Mouse (Mus musculus): ENCODE data around the gene Kin.

Gene Kin

DNA sequence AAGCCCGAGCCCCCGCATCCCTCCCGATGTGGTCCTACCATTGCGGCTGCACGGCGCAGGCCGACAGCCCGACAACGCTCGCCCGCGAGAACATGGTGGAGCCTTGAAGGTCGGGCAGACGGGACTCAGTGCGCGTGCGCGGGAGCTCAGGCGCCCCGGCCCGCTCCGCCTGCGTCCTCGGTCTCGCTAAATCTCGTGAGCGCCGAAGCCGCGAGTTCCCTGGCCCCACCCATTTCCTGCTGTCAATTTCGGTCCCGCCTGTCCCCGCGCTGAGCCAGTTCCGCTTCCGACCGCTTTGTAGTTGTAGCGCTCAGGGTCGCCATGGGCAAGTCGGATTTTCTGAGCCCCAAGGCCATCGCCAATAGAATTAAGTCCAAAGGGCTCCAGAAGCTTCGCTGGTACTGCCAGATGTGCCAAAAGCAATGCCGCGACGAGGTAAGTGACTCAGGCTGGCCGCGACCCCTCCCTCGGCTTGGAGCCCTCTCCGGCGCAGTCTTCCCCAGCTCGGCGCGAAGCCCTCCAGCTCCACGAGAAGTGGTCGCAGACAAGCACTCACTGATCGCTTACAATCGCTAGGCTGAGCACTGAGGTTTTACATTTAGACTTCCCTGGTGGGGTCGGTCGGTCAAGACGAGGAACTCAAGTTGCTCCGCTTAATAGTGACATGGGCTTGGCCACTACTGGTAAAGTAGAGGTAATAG lies at the start of gene Kin, which contains the start of gene Atp5c1:
Gene Kin (plus strand): TSS at position 284 of the 701 bp plus-strand sequence.
Gene Atp5c1 (minus strand): TSS at position 201 of the 701 bp plus-strand sequence.
- peak; percentile 97 for DNase-seq (ENCODE audit: inconsistent ontology term)

DNA sequence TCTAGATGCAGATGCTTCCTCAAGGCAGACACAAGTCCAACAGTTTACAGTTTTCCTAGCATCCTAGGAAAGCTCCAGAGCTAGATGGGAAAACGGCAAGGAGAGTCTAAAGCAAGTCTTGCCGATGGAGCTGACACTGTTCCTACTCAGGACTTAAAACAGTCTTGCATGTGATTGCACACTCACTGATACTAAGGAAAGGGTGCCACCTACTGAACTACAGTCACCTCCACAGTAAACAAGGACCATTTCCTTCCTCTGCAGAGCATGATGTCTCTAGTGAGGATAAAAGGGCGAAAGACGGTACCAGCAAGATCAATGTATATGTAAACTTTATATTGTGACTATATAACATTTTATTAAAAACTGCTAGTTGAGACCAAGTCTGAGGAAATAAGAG lies 46.7 kb upstream of the Kin start:
- no peak for DNase-seq (ENCODE audit: inconsistent ontology term)

DNA sequence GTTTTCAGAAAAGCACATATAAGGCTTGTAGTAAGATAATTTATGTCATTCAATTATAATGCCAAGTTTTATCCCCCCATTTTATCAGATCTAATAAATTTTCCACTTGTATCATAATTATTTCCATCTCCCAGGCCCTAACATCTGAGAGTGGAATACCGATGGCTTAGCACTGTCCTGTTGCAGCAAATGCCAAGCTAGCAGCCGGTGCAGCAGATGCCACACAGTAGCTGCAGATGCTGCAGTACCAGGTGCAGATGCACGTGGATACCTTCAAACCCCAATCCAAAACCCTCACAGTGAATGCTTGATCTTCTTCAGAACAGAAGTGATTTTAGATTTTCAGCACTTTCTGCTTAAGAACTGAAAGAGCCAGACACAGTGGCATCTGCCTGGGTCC lies 45.4 kb upstream of the Kin start:
- no peak for DNase-seq (ENCODE audit: inconsistent ontology term)

DNA sequence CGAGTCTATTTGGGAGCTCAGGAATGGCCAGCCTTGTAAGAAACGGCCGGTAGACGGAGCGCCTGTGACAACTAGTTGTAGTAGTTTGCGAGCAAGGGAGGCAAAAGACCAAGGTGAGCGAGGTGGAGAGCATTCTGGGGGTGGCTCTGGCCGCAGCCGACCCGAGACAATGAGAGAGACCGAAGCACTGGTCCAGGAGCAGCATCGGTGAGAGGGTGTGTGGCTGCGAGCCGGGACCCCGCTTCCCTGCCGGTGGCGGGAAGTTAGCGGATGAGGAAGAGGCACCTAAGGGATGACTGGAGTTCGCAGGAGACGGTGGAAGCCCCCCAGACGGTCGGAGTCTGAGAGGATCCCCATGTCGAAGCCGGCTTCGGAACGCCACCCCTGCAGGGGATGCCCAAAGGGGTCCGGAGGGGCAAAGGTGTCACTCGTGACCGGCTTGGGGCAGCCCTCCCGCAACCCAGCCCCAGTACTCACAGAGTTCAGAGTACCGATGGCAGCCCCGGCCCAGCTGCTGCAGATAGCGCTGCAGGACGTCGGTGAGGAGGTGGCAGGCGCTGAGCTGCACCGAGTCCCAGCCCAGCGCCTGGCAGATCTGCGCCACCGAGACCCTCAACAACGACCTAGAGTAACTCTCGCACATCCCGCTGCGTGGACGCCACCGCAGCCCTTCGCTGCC lies 32.5 kb upstream of the Kin start:
- peak; percentile 30 for DNase-seq (ENCODE audit: inconsistent ontology term)

DNA sequence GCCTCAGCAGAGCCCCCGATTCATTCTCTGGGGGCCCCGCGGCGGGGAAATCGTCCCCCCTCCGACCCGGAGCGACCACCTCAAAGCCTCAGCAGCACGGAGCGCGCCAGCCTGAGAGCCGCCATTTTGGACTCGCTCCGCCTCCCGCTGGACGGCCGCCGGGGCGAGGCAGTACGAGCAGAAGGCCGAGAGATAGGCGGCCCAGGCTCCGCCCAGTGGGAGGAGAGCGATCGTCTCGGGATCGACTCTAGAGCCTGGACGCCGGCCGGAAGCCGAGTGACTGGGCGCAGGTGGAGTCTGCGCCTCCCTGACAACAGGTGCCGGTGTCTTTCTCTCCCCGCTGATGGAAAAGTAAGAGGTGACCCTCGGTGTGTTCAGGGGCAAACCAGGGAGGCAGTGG lies 31.9 kb upstream of the Kin start, which contains the start of gene Taf3:
Gene Taf3 (minus strand): TSS at position 136 of the 400 bp plus-strand sequence.
- peak; percentile 92 for DNase-seq (ENCODE audit: inconsistent ontology term)

DNA sequence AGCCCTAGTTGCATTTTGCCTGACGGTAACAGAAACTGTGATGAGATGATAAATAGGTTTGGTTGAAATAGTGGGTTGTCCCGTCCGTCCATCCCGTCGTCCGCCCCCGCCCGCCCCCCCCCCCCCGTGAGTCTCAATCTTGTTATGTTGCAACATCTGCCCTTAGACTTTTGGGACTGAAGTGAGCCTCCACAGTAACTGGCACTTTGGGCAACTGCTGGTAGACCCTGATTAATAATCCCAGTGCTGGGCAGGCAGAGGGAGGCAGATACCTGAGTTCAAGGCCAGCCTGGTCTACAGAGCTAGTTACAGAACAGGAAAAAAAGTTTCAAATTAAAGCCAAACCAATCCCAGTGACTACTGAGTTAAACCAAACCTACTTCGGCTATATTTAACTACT lies 30.9 kb upstream of the Kin start:
- no peak for DNase-seq (ENCODE audit: inconsistent ontology term)

DNA sequence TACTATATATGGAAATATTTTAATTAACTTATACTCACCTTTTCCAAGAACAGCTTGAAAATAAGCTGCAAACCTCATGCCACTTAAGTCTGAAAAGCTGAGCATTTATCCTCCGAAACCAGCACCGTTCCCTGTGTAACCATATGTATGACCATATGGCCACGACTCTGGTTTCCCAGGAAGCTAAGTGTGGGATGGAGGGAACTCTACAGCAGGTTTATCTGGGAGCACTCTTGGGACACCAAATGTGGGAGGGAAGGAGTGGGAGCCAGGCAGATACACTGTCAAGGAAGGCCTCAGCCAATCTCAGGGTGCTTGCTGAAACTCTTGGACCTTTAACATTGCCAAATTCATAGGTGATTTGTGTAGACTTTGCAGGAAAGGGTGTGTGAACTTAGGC lies 29.5 kb upstream of the Kin start:
- DNase-seq (ENCODE audit: inconsistent ontology term) = no peak

DNA sequence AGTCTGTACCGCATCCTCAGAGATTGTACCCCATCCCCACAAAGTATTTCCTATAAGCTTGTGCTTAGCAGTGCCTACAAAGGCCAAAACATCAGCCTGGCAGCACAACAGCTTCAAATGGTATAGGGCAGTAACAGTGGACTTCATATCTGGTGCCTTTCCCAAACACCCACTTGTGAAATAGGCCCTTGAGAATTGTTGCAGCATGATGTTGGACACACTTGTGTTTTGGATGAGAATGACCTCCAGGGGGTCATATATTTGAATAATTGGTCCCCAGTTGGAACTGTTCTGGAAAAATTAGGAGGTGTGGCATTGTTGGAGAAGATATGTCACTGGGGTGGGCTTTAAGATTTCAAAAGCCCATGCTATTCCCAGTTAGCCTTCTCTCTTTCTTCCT lies 28.4 kb upstream of the Kin start:
- DNase-seq (ENCODE audit: inconsistent ontology term) = no peak

DNA sequence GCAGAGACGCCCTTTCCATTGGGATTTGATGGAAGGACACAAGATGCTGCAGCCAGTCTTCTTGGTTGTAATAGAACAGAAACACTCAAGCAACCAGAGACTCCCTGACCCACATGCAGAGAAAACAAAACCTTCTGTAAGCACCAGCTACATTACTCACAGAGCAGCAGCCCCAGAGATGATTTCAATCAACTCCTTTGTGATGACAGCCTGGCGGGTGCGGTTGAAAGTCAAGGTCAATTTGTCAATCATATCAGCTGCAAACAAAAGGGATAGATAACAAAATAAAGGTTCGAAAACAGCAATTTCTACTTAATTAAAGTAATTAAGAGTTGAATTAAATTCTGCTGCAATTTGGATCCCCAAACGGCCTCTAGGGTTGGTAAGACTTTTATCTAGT lies 21.6 kb upstream of the Kin start:
- DNase-seq (ENCODE audit: inconsistent ontology term) = no peak

DNA sequence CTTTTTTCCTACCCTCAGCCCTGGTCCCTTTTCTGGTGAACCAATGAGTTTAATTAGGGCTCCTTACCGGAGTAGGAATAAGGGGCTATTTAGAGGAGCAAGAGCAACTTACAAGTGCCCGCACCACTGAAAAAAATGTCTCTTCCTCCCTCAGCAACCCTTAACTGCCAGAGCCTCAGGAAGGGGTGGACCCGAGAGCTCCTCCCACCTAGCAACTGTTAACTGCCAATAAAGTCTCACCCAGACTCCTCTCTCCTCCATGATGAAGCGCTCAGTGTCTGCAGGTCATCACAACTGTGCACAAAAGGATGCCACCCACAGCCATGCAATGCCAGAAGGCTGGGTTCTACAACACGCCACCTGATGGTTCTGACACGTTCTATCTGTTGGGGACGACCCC lies 8.6 kb upstream of the Kin start:
- no peak for DNase-seq (ENCODE audit: inconsistent ontology term)

DNA sequence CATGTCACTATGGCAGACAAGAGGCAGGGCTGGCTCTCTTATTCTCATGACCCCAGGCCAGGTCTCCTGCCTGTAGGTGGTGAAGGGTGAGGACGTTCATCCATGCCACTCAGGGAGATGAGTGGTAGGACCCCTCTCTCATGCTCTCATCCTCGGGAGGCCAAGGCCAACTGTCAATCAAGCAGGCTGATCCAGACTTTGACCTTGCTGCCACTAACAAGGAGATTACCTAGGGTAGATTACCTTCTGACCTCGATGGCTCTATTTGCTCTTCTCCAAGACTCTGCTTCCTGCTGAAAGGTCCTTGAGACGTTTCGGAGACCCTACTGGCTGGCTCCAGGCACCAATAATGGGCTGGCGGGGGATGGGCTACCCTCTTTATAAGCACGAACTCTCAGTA lies 5.9 kb upstream of the Kin start:
- no peak for DNase-seq (ENCODE audit: inconsistent ontology term)

DNA sequence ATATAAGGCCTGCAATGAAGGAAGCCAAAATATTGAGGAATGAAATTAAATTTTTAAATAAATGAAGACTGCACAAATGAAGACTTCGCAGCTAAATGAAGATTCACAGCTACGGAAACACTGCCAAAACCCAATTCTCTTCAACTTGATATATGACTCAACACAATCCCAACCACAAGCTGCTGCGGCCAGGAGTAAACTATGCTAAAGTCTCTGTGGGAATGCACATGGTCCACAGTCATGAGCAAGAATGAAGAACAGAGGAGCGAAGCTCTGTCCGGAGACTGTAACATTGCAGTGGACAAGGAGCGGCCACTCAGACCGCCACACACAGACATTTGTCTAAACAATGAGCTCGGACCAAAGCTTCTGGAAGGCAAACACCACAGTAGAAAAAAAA lies 3.7 kb upstream of the Kin start:
- peak; percentile 50 for DNase-seq (ENCODE audit: inconsistent ontology term)

DNA sequence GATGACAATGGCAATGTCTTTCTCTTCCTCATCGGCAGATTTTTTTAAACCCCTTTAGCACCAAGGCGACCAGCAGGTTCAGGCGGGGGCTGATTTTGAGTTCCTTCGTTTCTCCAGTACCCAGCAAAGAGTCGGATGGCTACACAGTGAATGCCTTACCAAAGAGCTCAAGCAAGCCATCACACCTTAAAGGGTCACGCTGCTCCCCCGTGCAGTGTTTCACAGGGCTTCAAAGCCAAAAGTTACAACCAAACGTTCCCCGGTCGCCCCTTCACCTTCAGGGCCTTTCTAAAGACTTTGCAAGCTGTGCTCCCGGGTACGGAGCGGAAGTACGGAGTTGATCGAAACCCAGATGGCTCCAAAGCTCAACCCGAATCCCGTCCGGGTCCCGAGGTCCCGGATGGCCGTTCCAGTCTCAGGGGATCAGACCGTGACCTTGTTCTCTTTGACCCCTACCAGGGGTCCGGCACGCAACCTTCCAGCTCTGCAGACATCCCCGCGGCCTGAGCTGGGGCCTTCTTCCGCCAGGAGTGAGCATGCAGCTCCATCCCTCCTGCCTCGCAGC lies 566 bp upstream of the Kin start:
- DNase-seq (ENCODE audit: inconsistent ontology term) = no peak

DNA sequence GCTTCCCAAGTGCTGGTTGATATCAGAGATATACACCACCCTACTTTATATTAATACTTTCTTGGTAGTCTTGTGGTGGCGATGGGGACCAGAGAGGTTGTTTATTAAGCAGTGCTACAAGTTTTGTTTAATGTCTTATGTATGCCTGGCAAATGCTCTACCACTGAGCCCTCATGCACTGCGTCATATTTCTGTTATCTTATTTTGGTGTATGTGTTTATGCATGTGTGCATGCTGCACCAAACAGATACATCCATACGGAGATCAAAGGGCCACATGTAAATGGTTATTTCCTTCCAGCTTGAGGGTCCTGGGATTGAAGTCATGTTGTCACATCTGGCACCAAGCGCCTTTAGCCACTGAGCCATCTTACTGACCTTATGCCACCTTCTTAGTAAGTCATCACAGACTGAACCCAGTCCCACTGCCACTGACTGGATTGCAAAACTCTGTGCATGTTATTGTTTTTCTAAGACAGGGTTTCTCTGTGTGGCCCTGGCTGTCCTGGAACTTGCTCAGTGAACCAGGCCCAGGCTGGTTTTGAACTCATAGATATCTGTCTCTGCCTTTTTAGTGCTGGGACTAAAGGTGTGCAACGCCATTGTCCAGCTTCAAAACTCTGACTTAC lies 1.2 kb downstream of the Kin start:
- DNase-seq (ENCODE audit: inconsistent ontology term) = no peak

DNA sequence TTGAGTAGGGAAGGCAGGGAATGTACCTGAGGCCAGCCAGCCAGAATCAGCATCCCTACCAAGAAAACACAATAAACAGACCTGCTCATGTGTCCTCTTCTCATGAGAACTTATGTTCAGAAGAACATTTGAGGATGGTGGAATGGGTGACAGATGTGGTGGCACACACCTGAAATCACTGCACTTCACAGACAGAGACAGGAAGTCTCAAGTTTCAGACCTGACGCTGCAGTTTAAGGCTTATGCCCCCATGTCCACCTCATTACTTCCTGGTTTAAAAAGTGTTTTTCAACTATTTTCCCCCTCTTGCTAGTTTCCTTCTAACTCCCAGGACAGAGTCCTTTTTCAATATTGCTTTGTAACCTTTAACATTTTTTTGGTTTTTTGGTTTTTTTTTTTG lies 2.3 kb downstream of the Kin start:
- no peak for DNase-seq (ENCODE audit: inconsistent ontology term)

DNA sequence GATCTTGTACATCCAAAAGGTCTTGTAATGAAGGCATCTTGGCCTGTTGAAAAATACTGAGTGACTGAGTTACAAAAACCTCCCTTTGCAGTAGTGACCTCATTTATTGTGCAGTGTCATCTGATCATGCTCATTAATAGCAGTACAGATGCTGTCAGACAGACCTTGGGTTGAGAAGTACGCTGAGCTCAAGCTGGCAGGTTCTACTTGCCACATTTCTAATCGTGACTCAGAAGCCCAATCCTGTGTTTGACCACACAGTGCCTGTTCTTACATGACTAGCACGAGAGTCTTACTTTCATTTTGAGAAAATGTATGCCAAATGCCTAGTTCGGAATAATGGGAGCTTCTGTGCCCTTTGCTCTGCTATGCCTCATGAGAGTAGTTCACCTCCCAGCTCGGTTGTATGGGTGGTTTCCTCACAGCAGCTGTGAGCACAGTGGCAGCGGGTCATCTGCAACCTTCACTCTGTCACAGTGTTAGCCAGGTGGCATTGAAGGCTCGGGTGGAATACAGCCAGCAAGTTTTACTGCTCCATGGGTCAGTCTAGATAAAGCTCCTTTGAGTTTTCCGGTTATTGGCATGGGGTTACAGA lies 7.0 kb downstream of the Kin start:
- DNase-seq (ENCODE audit: inconsistent ontology term) = peak; percentile 62

DNA sequence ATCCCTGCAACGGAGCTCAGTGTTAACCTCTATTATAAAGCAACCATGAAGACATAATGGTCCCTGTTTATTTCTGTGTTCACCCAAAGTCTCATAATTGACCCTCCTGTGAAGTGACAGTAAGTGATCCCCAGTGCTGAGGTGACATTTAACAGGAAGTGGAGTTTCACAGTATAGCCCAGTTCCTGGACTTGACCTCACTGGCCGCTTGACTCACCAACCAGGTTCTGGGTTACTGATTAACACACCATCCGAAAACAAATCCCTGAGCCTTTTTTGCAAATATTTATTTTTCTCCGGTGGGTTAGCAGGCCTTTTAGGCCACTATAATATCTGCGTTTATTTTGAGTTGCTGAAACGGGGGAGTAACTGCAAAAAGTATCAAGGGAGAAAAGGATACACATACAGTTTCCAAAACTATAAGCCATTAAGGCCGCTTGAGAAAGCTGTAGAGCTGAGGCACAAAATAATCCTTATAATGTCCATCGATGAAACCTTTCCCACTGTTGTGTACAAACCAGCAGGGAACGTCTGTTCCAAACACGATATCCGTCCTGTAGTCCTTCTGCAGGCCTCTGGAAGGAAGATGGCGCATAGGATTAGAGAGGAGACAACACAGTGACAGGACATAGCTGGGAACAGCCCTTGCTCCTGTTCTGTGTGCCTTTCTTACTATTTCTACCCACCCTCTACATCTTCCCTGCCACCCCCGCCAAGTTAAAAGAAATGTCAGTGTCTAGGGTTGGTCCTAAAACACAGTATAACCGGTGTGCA lies 14.1 kb downstream of the Kin start:
- no peak for DNase-seq (ENCODE audit: inconsistent ontology term)

DNA sequence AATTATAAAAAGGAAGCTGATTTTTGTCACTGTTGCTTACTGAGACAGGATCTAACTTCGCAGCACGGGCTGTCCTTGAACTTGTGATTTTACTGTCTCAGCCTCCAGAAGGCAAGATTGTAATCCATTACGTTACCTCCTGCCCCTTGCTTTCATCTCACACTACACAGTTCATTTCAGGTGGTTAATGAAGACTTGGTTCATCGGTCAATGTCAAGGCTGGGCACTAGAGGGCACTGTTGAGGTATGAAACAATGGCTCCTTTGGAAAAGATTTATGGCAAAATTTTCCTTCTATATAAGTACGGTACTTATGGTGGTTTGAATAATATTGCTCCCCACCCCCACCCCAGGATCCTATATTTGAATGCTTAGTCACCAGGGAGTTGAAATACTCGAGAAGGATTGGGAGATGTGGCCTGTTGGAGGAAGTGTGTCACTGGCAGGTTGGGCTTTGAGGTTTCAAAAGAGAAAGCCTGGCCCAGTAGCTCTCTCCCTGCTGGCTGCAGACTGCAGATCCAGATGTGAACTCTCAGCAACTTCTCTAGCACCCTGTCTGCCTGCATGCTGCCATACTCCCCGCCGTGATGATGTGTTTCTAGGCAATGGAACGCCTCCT lies 18.3 kb downstream of the Kin start:
- no peak for DNase-seq (ENCODE audit: inconsistent ontology term)

DNA sequence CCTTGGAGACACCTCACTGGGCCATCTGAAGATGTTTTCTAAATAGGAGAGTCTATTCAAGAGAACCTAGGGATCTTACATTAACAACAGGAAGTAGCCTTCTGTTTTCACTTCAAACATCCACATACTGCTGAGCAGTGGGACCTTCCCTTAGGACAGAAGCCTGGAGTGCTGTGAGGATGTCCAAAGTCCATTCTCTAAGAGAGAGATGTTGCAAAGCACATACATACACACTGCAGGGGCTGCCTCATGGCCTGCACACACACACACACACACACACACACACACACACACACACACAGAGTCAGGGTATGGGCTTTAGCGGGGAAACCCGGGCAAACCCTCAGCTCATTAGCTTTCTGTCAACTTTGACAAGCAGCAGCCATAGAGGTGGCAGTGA lies 20.1 kb downstream of the Kin start:
- DNase-seq (ENCODE audit: inconsistent ontology term) = no peak

DNA sequence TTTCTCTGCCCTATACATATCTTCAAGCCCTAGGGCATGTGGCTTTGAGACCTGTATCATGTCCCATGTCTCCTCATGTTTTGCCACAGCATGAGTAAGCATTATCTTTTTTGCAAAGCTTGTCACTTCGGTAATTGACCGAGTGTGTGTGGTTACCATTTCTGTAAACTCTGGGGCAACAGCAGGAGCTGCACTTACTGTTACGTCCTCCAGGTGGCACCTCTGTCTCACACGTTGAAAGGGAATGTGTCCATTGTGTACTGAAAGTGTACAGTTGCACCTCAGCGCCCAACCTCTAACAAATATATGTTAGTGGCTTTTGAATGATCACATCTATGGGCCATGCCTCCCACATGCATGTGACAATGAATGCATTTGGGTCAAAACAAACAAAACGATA lies 20.8 kb downstream of the Kin start:
- DNase-seq (ENCODE audit: inconsistent ontology term) = no peak

DNA sequence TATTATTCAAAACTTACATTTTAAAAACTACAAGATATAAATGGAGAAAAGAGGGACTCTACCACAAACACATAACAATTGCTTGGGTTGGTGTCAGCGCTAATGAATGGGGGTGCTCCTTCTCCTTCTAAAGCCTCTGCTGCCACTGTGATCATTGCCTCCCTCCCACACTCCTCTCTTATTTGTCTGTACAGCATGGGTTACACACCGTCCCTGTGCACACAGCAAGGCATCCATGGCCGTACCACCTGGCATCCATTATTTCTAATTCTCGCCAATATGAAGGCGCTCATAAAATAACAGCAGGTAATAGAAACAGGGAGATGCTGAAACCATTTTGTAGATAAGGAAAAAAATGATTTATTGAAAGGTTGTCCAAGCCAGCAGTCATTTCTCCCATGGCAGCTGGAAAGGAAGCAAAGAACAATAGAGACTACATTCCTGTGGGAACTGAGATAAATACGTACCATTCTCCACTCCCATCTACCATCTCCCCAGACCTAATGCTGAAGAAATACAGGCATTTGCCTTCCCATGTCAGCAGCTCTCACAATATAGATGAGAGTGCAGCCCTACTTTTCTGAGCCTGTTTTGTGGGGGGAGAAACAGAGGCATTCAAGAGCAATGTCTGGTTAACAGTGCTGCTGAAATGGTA lies 28.3 kb downstream of the Kin start:
- no peak for DNase-seq (ENCODE audit: inconsistent ontology term)
